Mouse (Mus musculus): Measurements from ENCODE around the gene Osbpl8. TPM values are rescaled to one million over a fixed set of nuclear protein-coding genes. Genes with fewer than 3 reads are reported as not detected.

Osbpl8 gene
- polyA plus RNA-seq, 1 experiment, result 5.7 TPM

DNA sequence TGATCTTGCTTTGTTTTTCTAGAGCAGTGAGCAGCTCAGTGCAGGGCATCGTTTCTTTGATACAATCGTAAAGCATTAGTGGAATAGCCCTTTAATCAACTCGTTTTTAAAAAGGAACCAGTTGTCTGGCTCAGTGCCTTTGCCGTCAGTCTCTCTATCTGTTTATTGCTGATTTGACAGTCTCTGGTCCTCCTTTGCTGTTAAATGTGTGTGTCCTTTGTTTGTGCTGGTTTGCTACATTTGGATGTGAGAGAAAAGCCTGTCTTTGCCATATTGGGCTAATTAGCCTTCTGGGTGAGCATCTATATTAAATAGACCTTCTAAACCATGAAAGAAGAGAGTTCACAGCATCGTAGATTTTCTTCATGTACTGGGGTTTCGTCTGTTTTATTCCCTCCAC, 83.6 kb downstream of the Osbpl8 start:
- H3K27me3 ChIP-seq (ENCODE audit: control insufficient read depth, insufficient read depth, low read length), result no peaks in the 10 kb centered on the region
- no peak overlapping the region; the same call in 1 of the 2 replicates for H3K4me3 ChIP-seq (ENCODE audit: extremely low read depth, insufficient read depth, insufficient read length)
- no peak for DNase-seq (ENCODE audit: low read depth in 1 of 2, low spot score in 2 of 2)
- TF ChIP-seq POLR2A (IDR thresholded peaks at IDR 0.05; ENCODE audit: low read depth, low read length) (no peak), CTCF (IDR thresholded peaks at IDR 0.05; ENCODE audit: extremely low read depth, insufficient read depth, insufficient read length, insufficient replicate concordance) (no peak)
- no peaks in the 10 kb centered on the region; the same call in 1 of the 2 replicates for H3K36me3 ChIP-seq (ENCODE audit: control insufficient read depth, insufficient read depth, low read length)
- no peaks in the 10 kb centered on the region for H3K4me1 ChIP-seq (ENCODE audit: control insufficient read depth, insufficient read depth, insufficient read length)
- H3K27ac ChIP-seq (ENCODE audit: insufficient read depth, low read length), result no peak overlapping the region
- WGBS, result 83% methylated on average over 6 of the region's 6 CpGs

- H3K27me3 ChIP-seq (ENCODE audit: control insufficient read depth, insufficient read depth, low read length), result no peaks in the 10 kb centered on the region
Observed at GRCm38 (mm10) chr10:111250192-111250591, 85.6 kb downstream of the Osbpl8 start.

DNA sequence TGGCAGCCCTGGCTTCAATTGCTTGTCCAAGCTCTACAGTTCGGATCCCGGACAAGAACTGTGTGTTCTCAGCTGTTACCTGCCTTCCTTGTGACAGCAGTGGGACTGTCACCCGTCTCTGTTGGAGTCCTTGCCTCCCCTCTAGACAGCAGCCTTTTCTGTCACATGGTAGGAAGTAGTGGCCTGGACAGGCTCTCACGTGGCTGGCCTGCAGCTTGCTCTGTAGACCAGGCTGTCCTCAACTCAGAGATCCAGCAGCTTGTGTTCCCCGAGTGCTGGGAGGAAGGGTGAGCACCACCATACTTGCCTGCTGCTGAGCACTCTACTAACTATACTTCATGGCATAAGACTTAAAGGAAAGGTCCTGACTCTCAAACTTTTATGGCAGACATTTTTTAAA, 87.1 kb downstream of the Osbpl8 start:
- DNase-seq (ENCODE audit: low read depth in 1 of 2, low spot score in 2 of 2), result no peak
- H3K27me3 ChIP-seq (ENCODE audit: control insufficient read depth, insufficient read depth, low read length), result no peaks in the 10 kb centered on the region
- 81% methylated on average over 5 of the region's 5 CpGs for WGBS
- H3K4me3 ChIP-seq (ENCODE audit: extremely low read depth, insufficient read depth, insufficient read length), result no peak overlapping the region
- TF ChIP-seq POLR2A (IDR thresholded peaks at IDR 0.05; ENCODE audit: low read depth, low read length), result no peak
- no peak for TF ChIP-seq CTCF (IDR thresholded peaks at IDR 0.05; ENCODE audit: extremely low read depth, insufficient read depth, insufficient read length, insufficient replicate concordance)
- peaks cover 3% of the 10 kb centered on the region for H3K36me3 ChIP-seq (ENCODE audit: control insufficient read depth, insufficient read depth, low read length)
- H3K4me1 ChIP-seq (ENCODE audit: control insufficient read depth, insufficient read depth, insufficient read length), result no peaks in the 10 kb centered on the region
- H3K27ac ChIP-seq (ENCODE audit: insufficient read depth, low read length), result no peak overlapping the region

More at GRCm38 (mm10) chr10:111250192-111250591, 85.6 kb downstream of the Osbpl8 start:
- Histone ChIP-seq H3K4me1 (ENCODE audit: control insufficient read depth, insufficient read depth, insufficient read length) (no peaks in the 10 kb centered on the region), H3K4me3 (ENCODE audit: extremely low read depth, insufficient read depth, insufficient read length) (no peak overlapping the region), H3K36me3 (ENCODE audit: control insufficient read depth, insufficient read depth, low read length) (no peaks in the 10 kb centered on the region), H3K27ac (ENCODE audit: insufficient read depth, low read length) (no peak overlapping the region)
- WGBS, result 87% methylated on average over 4 of the region's 4 CpGs
- no peak for DNase-seq (ENCODE audit: low read depth in 1 of 2, low spot score in 2 of 2)
- TF ChIP-seq POLR2A (IDR thresholded peaks at IDR 0.05; ENCODE audit: low read depth, low read length) (no peak), CTCF (IDR thresholded peaks at IDR 0.05; ENCODE audit: extremely low read depth, insufficient read depth, insufficient read length, insufficient replicate concordance) (no peak)

DNA sequence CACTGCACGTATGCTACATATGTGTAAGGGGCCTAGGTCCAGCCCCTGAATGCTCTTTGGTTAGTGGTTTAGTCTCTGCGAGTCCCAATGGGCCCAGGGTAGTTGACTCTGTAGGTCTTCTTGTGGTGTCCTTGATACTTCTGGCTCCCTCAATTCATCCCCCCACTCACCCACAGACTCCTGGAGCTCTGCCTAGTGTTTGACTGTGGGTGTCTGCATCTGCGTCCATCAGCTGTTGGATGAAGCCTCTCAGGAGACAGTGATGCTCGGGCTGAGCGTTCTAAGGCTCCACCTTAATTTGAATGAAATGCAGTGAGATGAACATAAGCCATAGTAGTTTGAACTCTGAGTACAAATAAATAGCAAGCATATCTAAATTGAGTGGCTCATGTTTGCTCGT, 90.7 kb downstream of the Osbpl8 start:
- TF ChIP-seq POLR2A (IDR thresholded peaks at IDR 0.05; ENCODE audit: low read depth, low read length), result no peak
- no peak for TF ChIP-seq CTCF (IDR thresholded peaks at IDR 0.05; ENCODE audit: extremely low read depth, insufficient read depth, insufficient read length, insufficient replicate concordance)
- Histone ChIP-seq H3K27me3 (ENCODE audit: control insufficient read depth, insufficient read depth, low read length) (no peaks in the 10 kb centered on the region), H3K36me3 (ENCODE audit: control insufficient read depth, insufficient read depth, low read length) (peaks cover 4% of the 10 kb centered on the region), H3K4me1 (ENCODE audit: control insufficient read depth, insufficient read depth, insufficient read length) (no peaks in the 10 kb centered on the region), H3K27ac (ENCODE audit: insufficient read depth, low read length) (no peak overlapping the region), H3K4me3 (ENCODE audit: extremely low read depth, insufficient read depth, insufficient read length) (no peak overlapping the region)
- DNase-seq (ENCODE audit: low read depth in 1 of 2, low spot score in 2 of 2), result no peak
- 95% methylated on average over 6 of the region's 6 CpGs for WGBS

GRCm38 (mm10) chr10:111256156-111256555, 91.6 kb downstream of the Osbpl8 start:
- 86% methylated on average over 3 of the region's 3 CpGs for WGBS
- H3K4me3 ChIP-seq (ENCODE audit: extremely low read depth, insufficient read depth, insufficient read length), result no peak overlapping the region
- DNase-seq (ENCODE audit: low read depth in 1 of 2, low spot score in 2 of 2), result no peak
- TF ChIP-seq POLR2A (IDR thresholded peaks at IDR 0.05; ENCODE audit: low read depth, low read length), result no peak
- TF ChIP-seq CTCF (IDR thresholded peaks at IDR 0.05; ENCODE audit: extremely low read depth, insufficient read depth, insufficient read length, insufficient replicate concordance), result no peak
- H3K27me3 ChIP-seq (ENCODE audit: control insufficient read depth, insufficient read depth, low read length), result no peaks in the 10 kb centered on the region
- no peaks in the 10 kb centered on the region for H3K4me1 ChIP-seq (ENCODE audit: control insufficient read depth, insufficient read depth, insufficient read length)
- peaks cover 4% of the 10 kb centered on the region for H3K36me3 ChIP-seq (ENCODE audit: control insufficient read depth, insufficient read depth, low read length)
- no peak overlapping the region for H3K27ac ChIP-seq (ENCODE audit: insufficient read depth, low read length)

DNA sequence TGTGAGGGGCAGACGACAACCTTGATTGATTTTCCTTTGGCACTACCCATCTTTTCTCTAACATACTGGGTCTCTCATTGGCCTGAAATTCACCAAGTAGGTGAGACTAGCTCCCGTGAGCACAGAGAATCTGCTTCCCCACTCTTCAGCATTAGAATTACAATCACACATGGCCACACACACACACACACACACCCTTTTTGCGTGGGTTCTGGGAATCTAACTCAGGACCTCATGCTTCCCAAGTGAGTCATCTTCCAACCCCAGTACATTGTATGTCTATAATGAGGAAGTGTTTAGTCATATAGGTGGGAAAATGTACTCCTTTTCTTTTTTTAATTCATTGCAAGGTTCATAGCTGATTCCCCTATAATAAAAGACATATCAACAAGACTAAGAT, 92.8 kb downstream of the Osbpl8 start:
- Histone ChIP-seq H3K36me3 (ENCODE audit: control insufficient read depth, insufficient read depth, low read length) (peaks cover 4% of the 10 kb centered on the region), H3K4me1 (ENCODE audit: control insufficient read depth, insufficient read depth, insufficient read length) (no peaks in the 10 kb centered on the region), H3K27ac (ENCODE audit: insufficient read depth, low read length) (no peak overlapping the region), H3K27me3 (ENCODE audit: control insufficient read depth, insufficient read depth, low read length) (no peaks in the 10 kb centered on the region), H3K4me3 (ENCODE audit: extremely low read depth, insufficient read depth, insufficient read length) (no peak overlapping the region)
- TF ChIP-seq CTCF (IDR thresholded peaks at IDR 0.05; ENCODE audit: extremely low read depth, insufficient read depth, insufficient read length, insufficient replicate concordance), result no peak
- no peak for TF ChIP-seq POLR2A (IDR thresholded peaks at IDR 0.05; ENCODE audit: low read depth, low read length)
- DNase-seq (ENCODE audit: low read depth in 1 of 2, low spot score in 2 of 2), result no peak
- 93% methylated on average over 3 of the region's 3 CpGs for WGBS

GRCm38 (mm10) chr10:111258256-111258655, 93.7 kb downstream of the Osbpl8 start:
- Histone ChIP-seq H3K4me1 (ENCODE audit: control insufficient read depth, insufficient read depth, insufficient read length) (no peaks in the 10 kb centered on the region), H3K27me3 (ENCODE audit: control insufficient read depth, insufficient read depth, low read length) (no peaks in the 10 kb centered on the region), H3K27ac (ENCODE audit: insufficient read depth, low read length) (no peak overlapping the region), H3K4me3 (ENCODE audit: extremely low read depth, insufficient read depth, insufficient read length) (no peak overlapping the region), H3K36me3 (ENCODE audit: control insufficient read depth, insufficient read depth, low read length) (peaks cover 4% of the 10 kb centered on the region)
- WGBS, result 94% methylated on average over 3 of the region's 3 CpGs
- TF ChIP-seq CTCF (IDR thresholded peaks at IDR 0.05; ENCODE audit: extremely low read depth, insufficient read depth, insufficient read length, insufficient replicate concordance) (no peak), POLR2A (IDR thresholded peaks at IDR 0.05; ENCODE audit: low read depth, low read length) (no peak)
- no peak for DNase-seq (ENCODE audit: low read depth in 1 of 2, low spot score in 2 of 2)
